Mouse (Mus musculus) cerebellum, postnatal 4 days (tissue): ENCODE results near the gene Xiap.

Experiments
- DNase-seq, 2 experiments: peaks; one replicate each; pipeline ENCODE4 v3.0.0; 2022; ENCODE audit warnings: low spot score in 2 of 2, mixed read lengths in 1 of 2

Gene Xiap

DNA sequence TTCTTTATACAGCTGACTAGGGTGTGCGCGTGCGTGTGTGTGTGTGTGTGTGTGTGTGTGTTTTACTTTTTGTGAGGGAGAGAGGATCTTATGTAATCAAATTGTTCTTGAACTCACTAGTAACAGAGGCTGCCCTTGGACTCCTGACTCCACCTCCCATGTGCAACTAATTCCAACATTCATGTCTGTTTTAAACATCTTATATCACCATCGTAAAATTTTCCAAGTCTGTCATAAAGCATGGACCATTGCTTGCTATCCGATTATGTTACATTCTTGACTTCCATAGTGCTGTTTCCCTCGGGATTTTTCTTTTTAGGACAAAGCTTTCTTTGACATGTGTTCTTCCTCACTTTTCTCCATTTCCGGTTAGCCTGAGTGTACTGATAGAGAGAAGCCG lies 28.3 kb downstream of the Xiap start:
- DNase-seq: no peak

- no peak for DNase-seq
These were observed 28.7 kb downstream of the Xiap start for GRCm38 (mm10) chrX:42088136-42088535.

- DNase-seq: no peak
These were observed 47.7 kb downstream of the Xiap start for GRCm38 (mm10) chrX:42107137-42107536.

GRCm38 (mm10) chrX:42110585-42110984 lies 51.1 kb downstream of the Xiap start:
- no peak for DNase-seq

GRCm38 (mm10) chrX:42119442-42120048 lies 60.1 kb downstream of the Xiap start:
- DNase-seq: no peak

GRCm38 (mm10) chrX:42124963-42125697 lies 65.7 kb downstream of the Xiap start:
- no peak for DNase-seq

DNA sequence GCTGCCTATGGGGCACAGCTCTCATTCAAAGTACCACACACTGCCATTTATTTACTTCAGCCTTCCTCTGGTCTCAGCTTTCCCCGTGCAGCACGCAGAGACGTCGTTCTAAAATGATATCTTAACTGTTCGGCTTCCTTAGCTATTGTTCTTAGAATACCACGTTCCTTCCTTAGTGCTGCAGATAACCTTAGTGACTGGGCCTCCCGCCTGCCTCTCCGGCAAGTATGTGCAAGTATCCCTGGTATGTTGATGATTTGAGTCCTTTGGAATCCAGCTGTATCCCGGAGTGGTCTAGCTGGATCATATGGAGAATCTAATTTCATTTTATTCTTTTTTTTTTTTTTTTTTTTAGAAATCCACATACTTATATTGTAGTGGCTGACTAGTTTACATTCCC lies 80.4 kb downstream of the Xiap start:
- DNase-seq: no peak

GRCm38 (mm10) chrX:42142620-42143019 lies 83.1 kb downstream of the Xiap start:
- no peak for DNase-seq

GRCm38 (mm10) chrX:42143991-42144390 lies 84.5 kb downstream of the Xiap start:
- DNase-seq: no peak

DNA sequence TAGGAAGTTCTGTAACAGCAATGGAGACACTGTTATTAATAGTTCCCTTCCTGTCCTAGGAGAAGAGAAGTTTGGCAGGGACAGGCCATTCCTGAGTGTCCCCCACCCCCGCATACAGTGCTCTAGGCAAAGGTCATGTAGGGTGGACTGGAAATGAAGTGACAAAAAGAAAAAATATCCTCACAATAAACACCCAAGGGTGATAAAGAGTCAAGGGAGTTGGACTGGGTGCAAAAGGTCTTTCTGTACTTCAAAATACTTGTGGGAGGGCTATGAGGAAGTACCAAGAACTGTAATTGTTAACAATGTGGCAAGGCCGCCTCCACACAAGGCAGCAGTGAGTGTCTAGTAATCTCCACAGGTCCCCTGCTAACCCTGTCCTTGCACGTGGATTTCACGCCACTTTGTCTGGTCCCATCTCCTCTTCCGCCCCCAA lies 88.6 kb downstream of the Xiap start:
- no peak for DNase-seq

DNA sequence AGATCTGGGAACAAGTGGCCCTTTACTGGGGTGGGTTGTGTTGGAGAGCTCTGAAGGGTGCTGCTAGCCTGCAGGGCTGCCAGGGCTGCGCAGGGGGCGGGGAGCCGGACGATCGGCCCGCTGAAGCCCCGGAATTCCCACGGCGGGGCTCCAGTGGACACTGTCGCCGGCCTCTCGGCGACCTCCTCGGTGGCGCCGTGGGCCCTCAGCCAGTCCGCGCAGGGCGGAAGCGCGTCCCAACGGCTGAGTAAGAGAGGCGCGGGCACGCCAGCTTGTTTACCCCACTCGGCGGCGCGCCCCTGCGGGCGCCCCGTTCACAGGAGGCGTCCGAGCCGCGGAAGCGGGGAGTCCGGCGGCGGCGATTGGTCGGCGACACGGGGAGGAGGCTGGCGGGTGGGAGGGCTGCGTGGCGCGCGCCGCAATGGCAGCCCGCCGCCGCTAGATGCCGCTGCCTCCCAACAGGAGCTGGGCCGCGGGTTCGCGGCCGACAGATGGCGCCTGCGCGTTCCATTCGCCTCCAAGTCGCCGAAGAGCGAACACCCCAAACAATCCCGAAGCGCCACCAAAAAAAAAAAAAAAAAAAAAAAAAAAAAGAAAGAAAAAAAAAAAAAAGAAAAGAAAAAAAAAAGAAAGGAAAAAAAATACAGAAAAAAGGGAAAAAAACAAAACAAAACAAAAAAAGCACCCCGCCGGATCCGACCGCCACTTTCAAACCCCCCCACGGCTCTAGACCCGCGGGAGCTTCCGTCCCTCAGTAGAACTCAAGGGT lies 89.5 kb downstream of the Xiap start, which contains the start of gene Stag2:
TSS of gene Stag2 (plus strand) at position 530 of the 769 bp plus-strand sequence.
- DNase-seq: peak; percentile 67 to 90

DNA sequence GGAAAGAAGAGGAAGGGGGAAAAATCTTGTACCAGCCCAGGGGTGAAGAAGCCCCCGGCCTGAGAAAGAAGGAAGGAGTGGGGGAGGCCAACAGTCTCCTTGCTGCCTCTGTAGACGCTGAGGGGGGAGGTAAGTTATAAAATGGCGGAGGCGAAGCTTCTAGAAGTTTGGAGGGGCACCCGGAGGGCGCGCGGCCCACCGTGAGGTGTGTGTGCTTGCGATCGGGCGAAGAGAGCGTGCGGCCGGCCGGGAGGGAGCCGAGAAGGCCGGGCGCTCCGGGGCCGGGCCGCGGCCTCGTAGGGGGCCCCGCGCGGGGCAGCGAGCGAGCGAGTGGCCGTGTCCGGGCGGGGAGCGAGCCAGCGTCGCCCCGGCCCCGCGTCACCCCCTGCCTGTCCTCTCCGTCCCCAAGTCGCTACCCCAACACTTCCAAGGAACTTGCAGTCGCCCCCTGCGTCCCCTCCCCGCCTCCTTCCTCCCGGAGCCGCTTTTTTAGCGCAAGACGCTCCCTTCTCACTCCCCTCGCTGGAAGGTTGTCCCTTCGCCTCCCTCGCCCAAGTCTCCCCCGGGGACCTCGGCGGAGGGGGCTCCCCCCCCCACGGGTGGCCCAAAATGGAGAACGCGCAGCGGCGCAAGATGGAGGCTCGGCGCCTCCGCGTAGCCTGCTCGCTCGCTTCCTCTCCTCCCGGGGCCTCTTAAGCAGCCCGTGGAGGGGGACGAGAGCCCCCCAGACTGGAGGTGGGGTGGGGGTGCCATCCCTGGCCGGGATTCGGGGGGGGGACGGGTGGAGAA lies 90.3 kb downstream of the Xiap start:
- peak; percentile 25 to 45 for DNase-seq

- DNase-seq: peak; percentile 42 to 74
These were observed 91.0 kb downstream of the Xiap start for GRCm38 (mm10) chrX:42150346-42151023.

DNA sequence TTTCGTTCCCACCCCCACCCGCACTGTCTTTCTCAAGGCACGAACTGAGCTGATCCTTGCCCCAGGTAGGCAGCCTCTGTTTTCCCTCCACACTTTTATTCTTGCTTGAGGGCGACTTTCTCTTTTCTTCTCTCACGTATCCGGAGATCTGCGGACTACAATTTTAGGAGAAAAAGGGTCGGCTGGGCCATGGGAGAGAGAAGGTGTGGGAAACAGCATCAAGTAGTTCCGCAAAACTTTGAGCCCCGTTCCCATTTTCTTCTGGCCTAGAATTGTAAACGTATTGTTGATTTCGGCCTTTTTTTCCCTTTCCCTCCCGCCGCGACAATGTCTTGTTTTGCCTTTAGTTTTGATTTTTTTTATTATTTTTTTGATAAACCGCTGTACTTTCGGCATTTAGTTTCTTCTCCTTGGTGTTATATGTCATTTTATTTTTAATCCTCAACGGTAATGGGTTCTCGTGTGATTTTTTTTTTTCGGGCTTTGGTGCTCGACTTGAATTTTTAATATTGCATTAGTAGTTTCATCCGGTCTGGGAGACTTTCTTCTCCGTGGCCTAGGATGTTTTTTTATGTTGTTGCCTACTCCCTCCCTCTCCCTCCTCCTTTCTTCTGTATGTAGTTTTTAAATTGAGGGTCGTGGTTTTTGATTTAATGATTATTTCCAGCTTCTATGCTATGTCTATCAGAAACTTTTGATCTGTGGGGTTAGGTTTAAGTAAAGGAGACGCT lies 91.7 kb downstream of the Xiap start:
- DNase-seq: no peak

DNA sequence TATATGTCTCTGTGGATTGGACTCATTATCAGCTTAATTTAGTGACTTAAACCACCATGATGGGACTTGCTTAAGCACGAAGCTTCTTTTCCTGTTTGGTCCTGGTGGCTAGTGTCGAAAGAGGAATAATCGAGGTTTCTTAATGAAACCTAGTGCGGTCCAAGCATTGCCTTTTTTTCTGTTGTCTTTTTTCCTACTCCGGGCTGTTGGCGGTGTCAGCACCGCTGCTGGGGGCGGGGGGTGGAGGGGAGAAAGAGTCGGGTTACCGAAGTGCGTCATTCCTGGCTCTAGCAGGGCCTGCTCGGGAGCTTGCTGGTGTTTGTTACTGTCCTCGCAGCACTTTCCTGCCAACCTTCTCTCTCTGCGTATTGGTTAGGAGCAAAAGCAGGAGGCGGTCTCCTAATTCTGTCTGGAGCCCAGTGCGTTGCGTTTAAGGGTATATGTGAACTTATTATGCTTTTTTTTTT lies 92.5 kb downstream of the Xiap start:
- peak in 1 of 2 experiments; percentile 54 for DNase-seq

DNA sequence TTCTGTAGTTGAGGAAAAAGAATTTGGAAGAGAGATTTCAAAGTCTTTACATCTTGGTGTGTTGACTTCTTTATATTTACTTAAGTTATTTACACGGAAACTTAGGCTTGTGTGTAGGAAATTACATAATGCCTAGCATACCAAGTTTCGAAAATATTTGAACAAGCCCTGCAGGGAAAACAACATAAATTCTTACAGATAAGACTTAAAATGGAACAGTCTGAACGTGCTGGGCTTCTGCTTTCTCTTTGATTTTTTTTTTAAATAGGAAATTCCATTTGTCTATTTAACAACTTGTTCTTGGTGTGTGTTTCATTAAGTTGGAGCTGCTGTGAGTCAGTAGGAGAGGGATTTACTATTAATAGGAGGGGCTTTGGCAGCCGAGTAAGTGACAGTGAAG lies 93.6 kb downstream of the Xiap start:
- no peak for DNase-seq
